Mouse (Mus musculus) G1E (cell line): Measurements from ENCODE around the gene Eef1a1. TPM values are rescaled to one million over a fixed set of nuclear protein-coding genes. Genes with fewer than 3 reads are reported as not detected.
A peak's percentile ranks its signal among the peaks of the same experiment; 100 is the strongest.
"Not testable (repeated sequence)": the region's sequence is repeated elsewhere in the genome, so short reads cannot be mapped to it uniquely, and the experiment has no call there.

Source experiments
- ATAC-seq: 2 replicates; pipeline ENCODE4 v1.8.0; 2016; ENCODE audit warnings: mild to moderate bottlenecking; ENCODE audit not compliant: insufficient number of reproducible peaks, poor library complexity, low FRiP score, severe bottlenecking; ENCODE audit errors: extremely low read depth
- DNase-seq: peaks from one replicate; pipeline ENCODE4 v3.0.0; 2012; ENCODE audit warnings: low spot score
- H3K27me3 ChIP-seq: 2 replicates; pipeline ENCODE4 v1.6.1; 2012; ENCODE audit warnings: mild to moderate bottlenecking, low read length, inconsistent platforms; ENCODE audit not compliant: insufficient read depth
- H3K36me3 ChIP-seq: replicated peaks from 2 replicates; pipeline ENCODE3; 2012; ENCODE audit warnings: mild to moderate bottlenecking, inconsistent platforms
- H3K4me1 ChIP-seq: 2 replicates; pipeline ENCODE4 v1.6.1; 2012; ENCODE audit warnings: low read depth, low read length, inconsistent platforms, mixed read lengths; ENCODE audit not compliant: insufficient read depth
- H3K4me3 ChIP-seq: 2 replicates; pipeline ENCODE4 v1.5.1; 2012; ENCODE audit warnings: low read depth, mild to moderate bottlenecking, inconsistent platforms, low read length, moderate library complexity, mixed read lengths
- H3K9me3 ChIP-seq: replicated peaks from 2 replicates; pipeline ENCODE4 v1.6.1; 2012; ENCODE audit warnings: inconsistent platforms
- CTCF ChIP-seq: IDR thresholded peaks from 2 replicates; pipeline ENCODE4 v1.5.1; 2012; ENCODE audit warnings: low read depth, low read length, inconsistent platforms, mixed read lengths
- GATA1 ChIP-seq: IDR thresholded peaks from 2 replicates; pipeline ENCODE4 v1.6.1; 2012; ENCODE audit warnings: borderline replicate concordance, low read length, inconsistent platforms, mixed read lengths
- GATA2 ChIP-seq: IDR thresholded peaks from 2 replicates; pipeline ENCODE4 v1.6.1; 2012; ENCODE audit warnings: low read depth, low read length, inconsistent platforms, borderline replicate concordance
- POLR2AphosphoS5 ChIP-seq: IDR thresholded peaks from 2 replicates; pipeline ENCODE4 v1.6.1; 2012; ENCODE audit warnings: low read depth, low read length, inconsistent platforms; ENCODE audit not compliant: insufficient replicate concordance
- TAL1 ChIP-seq: conservative IDR thresholded peaks from 2 replicates; pipeline ENCODE4 v1.6.1; 2012; ENCODE audit warnings: low read depth, low read length, inconsistent platforms, mixed read lengths
- polyA plus RNA-seq: library from polyadenylated mRNA; stranded (reverse); fragments of >175 nt; gene quantifications from 2 replicates; pipeline ENCODE4 v1.2.3, GENCODE M21; 2012
- total RNA-seq, 2 experiments: library from RNA; stranded (forward) in 1 of 2; stranded (reverse) in 1 of 2; fragments of 200-1000 nt in 1 of 2; fragments of >200 nt in 1 of 2; fragmentation: Nextera tagmentation in 1 of 2; gene quantifications; 2 replicates each; pipeline ENCODE4 v1.2.3; 2014 to 2017

Gene Eef1a1
- total and polyA plus RNA-seq, 3 experiments = 1,062 to 20,210 (median 8,565) TPM

- H3K27me3 ChIP-seq, DNase-seq, H3K9me3 ChIP-seq, ATAC-seq: not testable (repeated sequence)
- peaks cover 27% of the 10 kb centered on the region for H3K4me1 ChIP-seq
- TF ChIP-seq POLR2AphosphoS5 = peak; percentile 30; the same call in 1 of the 2 replicates
- peak overlapping the region; percentile 14; the same call in 1 of the 2 replicates for H3K4me3 ChIP-seq
- peaks cover 66% of the 10 kb centered on the region for H3K36me3 ChIP-seq
These were observed 10.8 kb downstream of the Eef1a1 start for GRCm38 (mm10) chr9:78478009-78478605.

- no peak overlapping the region for H3K4me3 ChIP-seq
- H3K9me3 ChIP-seq = no peaks in the 10 kb centered on the region
- peaks cover 19% of the 10 kb centered on the region for H3K4me1 ChIP-seq
- ATAC-seq (no peak), DNase-seq (no peak)
- peaks cover 77% of the 10 kb centered on the region for H3K36me3 ChIP-seq
- no peaks in the 10 kb centered on the region for H3K27me3 ChIP-seq
- TF ChIP-seq GATA1 = no peak
- no peak for TF ChIP-seq CTCF
- TF ChIP-seq POLR2AphosphoS5 = no peak
- TF ChIP-seq GATA2 = no peak
- TF ChIP-seq TAL1 = no peak
These were observed 11.9 kb downstream of the Eef1a1 start for GRCm38 (mm10) chr9:78477021-78477551.

- Histone ChIP-seq H3K9me3 (no peaks in the 10 kb centered on the region), H3K27me3 (no peaks in the 10 kb centered on the region), H3K4me3 (no peak overlapping the region), H3K36me3 (peaks cover 81% of the 10 kb centered on the region), H3K4me1 (peaks cover 16% of the 10 kb centered on the region)
- DNase-seq (no peak), ATAC-seq (peak; percentile 15)
- peak; percentile 91; the same call in 1 of the 2 replicates for TF ChIP-seq POLR2AphosphoS5
- TF ChIP-seq GATA1 = no peak
These were observed 12.4 kb downstream of the Eef1a1 start for GRCm38 (mm10) chr9:78476531-78477020.

GRCm38 (mm10) chr9:78475873-78476272 lies 13.1 kb downstream of the Eef1a1 start:
- DNase-seq = no peak
- peaks cover 81% of the 10 kb centered on the region for H3K36me3 ChIP-seq

GRCm38 (mm10) chr9:78475383-78475780 lies 13.6 kb downstream of the Eef1a1 start:
- H3K27me3 ChIP-seq = no peaks in the 10 kb centered on the region
- H3K9me3 ChIP-seq = no peaks in the 10 kb centered on the region
- no peak for DNase-seq
- peaks cover 16% of the 10 kb centered on the region for H3K4me1 ChIP-seq
- no peak for ATAC-seq
- TF ChIP-seq GATA1 (no peak), TAL1 (no peak), POLR2AphosphoS5 (no peak), GATA2 (no peak), CTCF (no peak)
- H3K36me3 ChIP-seq = peaks cover 82% of the 10 kb centered on the region
- H3K4me3 ChIP-seq = no peak overlapping the region

More at GRCm38 (mm10) chr9:78475873-78476272, 13.1 kb downstream of the Eef1a1 start:
- no peak for ATAC-seq
- H3K4me3 ChIP-seq = no peak overlapping the region
- H3K9me3 ChIP-seq = no peaks in the 10 kb centered on the region
- H3K27me3 ChIP-seq = no peaks in the 10 kb centered on the region
- peaks cover 16% of the 10 kb centered on the region for H3K4me1 ChIP-seq
- TF ChIP-seq TAL1 = no peak
- no peak for TF ChIP-seq GATA1
- TF ChIP-seq GATA2 = no peak

- Histone ChIP-seq H3K4me3 (no peak overlapping the region), H3K9me3 (no peaks in the 10 kb centered on the region), H3K27me3 (no peaks in the 10 kb centered on the region), H3K36me3 (peaks cover 82% of the 10 kb centered on the region), H3K4me1 (peaks cover 16% of the 10 kb centered on the region)
- ATAC-seq = no peak
- no peak for TF ChIP-seq GATA1
- no peak for TF ChIP-seq TAL1
- no peak for TF ChIP-seq POLR2AphosphoS5
- no peak for DNase-seq
These were observed 14.1 kb downstream of the Eef1a1 start for GRCm38 (mm10) chr9:78474771-78475382.
